Comparison of ENCODE assay signal across 8 mouse cellular contexts in genomic region chr12:72535599-72535998, GRCm38 (mm10). TPM values are rescaled to one million over a fixed set of nuclear protein-coding genes. Genes with fewer than 3 reads are reported as not detected.
DNase-seq lines count a peak whose midpoint lies in the region; ATAC-seq and TF ChIP-seq lines count a peak whose summit lies in the region.

No protein-coding gene starts in this region.

- peaks cover 3% of the 10 kb centered on the region for H3K4me1 ChIP-seq in cerebellum, adult 2 months (ENCODE audit: control insufficient read depth, insufficient read depth, low read length)
- H3K4me1 ChIP-seq in neural tube, embryonic 11.5 days (ENCODE audit: control insufficient read depth, insufficient read depth, low read length), result 0 out of 2 replicates have a peak, but pooled peaks cover 2% of the 10 kb centered on the region
- peaks cover 17% of the 10 kb centered on the region for H3K4me1 ChIP-seq in limb, embryonic 10.5 days
- no peaks in the 10 kb centered on the region for H3K4me1 ChIP-seq in neural tube, embryonic 14.5 days (ENCODE audit: control insufficient read depth, insufficient read depth, low read length)

- H3K27me3 ChIP-seq in cerebellum, adult 2 months (ENCODE audit: control insufficient read depth, insufficient read depth, low read length), result no peaks in the 10 kb centered on the region
- no peaks in the 10 kb centered on the region for H3K27me3 ChIP-seq in neural tube, embryonic 11.5 days (ENCODE audit: control insufficient read depth, insufficient read depth, low read length)
- no peaks in the 10 kb centered on the region for H3K27me3 ChIP-seq in limb, embryonic 10.5 days (ENCODE audit: low read depth, poor library complexity, severe bottlenecking)
- H3K27me3 ChIP-seq in neural tube, embryonic 14.5 days (ENCODE audit: control insufficient read depth, insufficient read depth, low read length), result no peaks in the 10 kb centered on the region

- no peak overlapping the region for H3K9ac ChIP-seq in neural tube, embryonic 11.5 days (ENCODE audit: low read length)
- 0 out of 2 replicates have a peak overlapping the region, but pooled peaks have one; percentile 65 for H3K9ac ChIP-seq in neural tube, embryonic 14.5 days (replicated peaks; ENCODE audit: low read depth, low read length)

- H3K4me2 ChIP-seq in neural tube, embryonic 11.5 days (ENCODE audit: low read depth), result peak overlapping the region; percentile 65
- peak overlapping the region; percentile 57 for H3K4me2 ChIP-seq in neural tube, embryonic 14.5 days (ENCODE audit: low read depth, low read length)

- H3K4me3 ChIP-seq in cerebellum, adult 2 months (replicated peaks; ENCODE audit: insufficient read depth, low read depth, low read length), result peak overlapping the region; percentile 82
- H3K4me3 ChIP-seq in neural tube, embryonic 11.5 days (ENCODE audit: low read depth, low read length), result peak overlapping the region; percentile 64
- H3K4me3 ChIP-seq in limb, embryonic 10.5 days, result peak overlapping the region; percentile 74
- H3K4me3 ChIP-seq in neural tube, embryonic 14.5 days (ENCODE audit: low read depth, low read length), result peak overlapping the region; percentile 60

- ATAC-seq in neural tube, embryonic 11.5 days (ENCODE audit: insufficient read depth, low FRiP score, low TSS enrichment), result no peak
- ATAC-seq in neural tube, embryonic 14.5 days (ENCODE audit: low read depth), result no peak; the same call in 1 of the 2 replicates

- no peak overlapping the region for H3K27ac ChIP-seq in cerebellum, adult 2 months (ENCODE audit: insufficient read depth, low read length)
- peak overlapping the region; percentile 20; the same call in 1 of the 2 replicates for H3K27ac ChIP-seq in neural tube, embryonic 11.5 days (ENCODE audit: low read depth, low read length)
- peak overlapping the region; percentile 50; the same call in 1 of the 2 replicates for H3K27ac ChIP-seq in limb, embryonic 10.5 days
- peak overlapping the region; percentile 52; the same call in 1 of the 2 replicates for H3K27ac ChIP-seq in neural tube, embryonic 14.5 days (ENCODE audit: low read depth, low read length)

- H3K36me3 ChIP-seq in neural tube, embryonic 11.5 days (ENCODE audit: control insufficient read depth, insufficient read depth, low read length), result no peaks in the 10 kb centered on the region
- H3K36me3 ChIP-seq in limb, embryonic 10.5 days, result peaks cover 8% of the 10 kb centered on the region; the same call in 1 of the 2 replicates
- H3K36me3 ChIP-seq in neural tube, embryonic 14.5 days (ENCODE audit: control insufficient read depth, insufficient read depth, low read length), result no peaks in the 10 kb centered on the region

- no peak for TF ChIP-seq POLR2A in cerebellum, adult 2 months (IDR thresholded peaks at IDR 0.05; ENCODE audit: borderline replicate concordance, insufficient read depth, low read length)

- WGBS in cerebellum, adult 2 months, result 42% methylated on average over 3 of the region's 3 CpGs
- WGBS in neural tube, embryonic 11.5 days, result 56% methylated on average over 3 of the region's 3 CpGs
- WGBS in limb, embryonic 10.5 days, result 41% methylated on average over 3 of the region's 3 CpGs
- WGBS in neural tube, embryonic 14.5 days, result 51% methylated on average over 3 of the region's 3 CpGs

- no peaks in the 10 kb centered on the region for H3K9me3 ChIP-seq in neural tube, embryonic 11.5 days (ENCODE audit: control insufficient read depth, low read length)
- H3K9me3 ChIP-seq in limb, embryonic 10.5 days (replicated peaks), result no peaks in the 10 kb centered on the region
- no peaks in the 10 kb centered on the region for H3K9me3 ChIP-seq in neural tube, embryonic 14.5 days (ENCODE audit: control insufficient read depth, low read length)

- DNase-seq in cerebellum, adult 2 months, result no peak
- DNase-seq in cerebellum, adult 9-11 months, result no peak
- no peak for DNase-seq in neural tube, embryonic 11.5 days (ENCODE audit: low spot score)
- DNase-seq in neural tube, embryonic 10.5 days (ENCODE audit: extremely low spot score, low spot score), result no peak
- DNase-seq in limb, embryonic 10.5 days (ENCODE audit: low spot score), result no peak
- no peak for DNase-seq in thymus, postnatal 0 days (ENCODE audit: low spot score)
- no peak for DNase-seq in urinary bladder, postnatal 10 days (ENCODE audit: low spot score)

- no peak for TF ChIP-seq CTCF in cerebellum, adult 2 months (IDR thresholded peaks at IDR 0.05; ENCODE audit: borderline replicate concordance, insufficient read depth, low read depth, low read length)

RNA-seq across cellular contexts. Expression of gene Pcnx4, which starts 0.6 kb away (rescaled TPM):
- 19.3 and 19.4 TPM in 2 replicates for polyA plus RNA-seq in cerebellum, adult 2 months (2012; rRNA removed)
- 16.5 and 18.1 TPM in 2 replicates for polyA plus RNA-seq in neural tube, embryonic 11.5 days (2014; fragmentation: Nextera tagmentation; extraction: Ambion mirVana)
- 12.4 and 13.8 TPM in 2 replicates for polyA plus RNA-seq in limb, embryonic 10.5 days (2016; fragmentation: Nextera tagmentation; extraction: Ambion mirVana)
- polyA plus RNA-seq in neural tube, embryonic 14.5 days (2014; fragmentation: Nextera tagmentation; extraction: Ambion mirVana), result 28.1 and 29.5 TPM in 2 replicates
- polyA plus RNA-seq in thymus, postnatal 0 days (2015; fragmentation: Nextera tagmentation; extraction: Ambion mirVana), result 7.5 and 8.4 TPM in 2 replicates
